Mouse (Mus musculus) hindbrain, embryonic 12.5 days (tissue): ENCODE data around the gene Tmem239. TPM values are rescaled to one million over a fixed set of nuclear protein-coding genes. Genes with fewer than 3 reads are reported as not detected.

Experiments used
- ATAC-seq: fragments of 200-750 bp; cut with Nextera tagmentation; 2 replicates; pipeline ENCODE4 v1.8.0; 2017; ENCODE audit warnings: moderate TSS enrichment; ENCODE audit not compliant: low FRiP score
- H3K27ac ChIP-seq: fragments of 300-500 bp; sonication (generic); 2 replicates; pipeline ENCODE4 v1.5.1; 2016; ENCODE audit warnings: mild to moderate bottlenecking
- H3K27me3 ChIP-seq: fragments of 300-500 bp; sonication (generic); 2 replicates; pipeline ENCODE4 v1.6.1; 2016; ENCODE audit warnings: mild to moderate bottlenecking
- H3K36me3 ChIP-seq: fragments of 300-500 bp; sonication (generic); 2 replicates; pipeline ENCODE4 v1.6.1; 2016; ENCODE audit warnings: mild to moderate bottlenecking
- H3K4me1 ChIP-seq: fragments of 300-500 bp; sonication (generic); 2 replicates; pipeline ENCODE4 v1.6.1; 2016
- H3K4me2 ChIP-seq: fragments of 300-500 bp; sonication (generic); replicated peaks from 2 replicates; pipeline ENCODE4 v1.6.1; 2016; ENCODE audit warnings: mild to moderate bottlenecking
- H3K4me3 ChIP-seq: fragments of 300-500 bp; sonication (generic); 2 replicates; pipeline ENCODE4 v1.5.1; 2016; ENCODE audit warnings: mild to moderate bottlenecking
- H3K9ac ChIP-seq: fragments of 300-500 bp; sonication (generic); 2 replicates; pipeline ENCODE4 v1.6.1; 2016; ENCODE audit warnings: mild to moderate bottlenecking, moderate library complexity
- H3K9me3 ChIP-seq: fragments of 300-500 bp; sonication (generic); replicated peaks from 2 replicates; pipeline ENCODE4 v1.6.1; 2016; ENCODE audit warnings: mild to moderate bottlenecking
- WGBS: fragments of 180-500 bp; shearing (Covaris S2); methylation state at CpG from one replicate; pipeline ENCODE4 v1.1.7; 2016; 5-methylcytosine and 5-hydroxymethylcytosine counted together
- polyA plus RNA-seq: library from polyadenylated mRNA; unstranded; fragments of >200 nt; fragmentation: Nextera tagmentation; extraction: Ambion mirVana; gene quantifications from 2 replicates; pipeline ENCODE4 v1.2.1, GENCODE M21; 2016

The Tmem239 gene
- polyA plus RNA-seq, 1 experiment from 2014 or later: not detected

DNA sequence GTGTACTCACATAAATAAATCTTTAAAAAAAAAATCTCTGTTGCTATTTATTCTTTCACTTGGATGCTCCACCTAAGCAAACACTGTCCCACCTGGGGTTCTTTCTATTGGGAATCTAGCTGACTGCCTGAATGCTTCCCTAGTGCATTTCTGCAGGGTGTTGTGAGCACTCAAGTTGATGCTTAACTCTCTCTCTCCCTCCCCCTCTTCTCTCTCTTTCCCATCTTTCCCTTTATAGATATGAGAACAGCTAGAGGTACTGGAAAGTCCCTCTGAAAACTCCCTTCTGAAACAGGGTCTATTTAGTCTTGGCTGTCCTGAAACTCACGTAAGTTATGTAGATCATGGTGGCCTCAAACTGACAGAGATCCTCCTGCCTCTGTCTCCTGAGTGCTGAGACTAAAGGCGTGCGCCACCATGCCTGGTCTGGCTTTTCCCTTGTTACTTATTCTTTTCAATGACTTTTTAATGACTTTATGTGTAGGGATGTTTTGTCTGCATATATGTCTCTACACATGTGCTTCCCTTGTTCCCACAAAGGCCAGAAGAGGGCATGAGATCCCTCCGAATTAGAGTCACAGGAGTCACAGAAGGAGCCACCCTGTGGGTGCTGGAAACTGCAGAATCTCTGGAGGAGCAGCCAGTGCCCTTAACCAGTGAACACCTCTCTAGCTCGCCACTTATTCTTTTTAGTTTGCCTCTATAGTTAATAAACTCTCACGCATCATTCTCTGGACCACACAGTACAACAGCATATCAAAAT lies 8.0 kb downstream of the Tmem239 start:
- no peak overlapping the region for H3K27ac ChIP-seq
- H3K4me3 ChIP-seq: no peak overlapping the region
- H3K36me3 ChIP-seq: peaks cover 7% of the 10 kb centered on the region
- peaks cover 5% of the 10 kb centered on the region for H3K4me1 ChIP-seq
- H3K9me3 ChIP-seq: no peaks in the 10 kb centered on the region
- H3K27me3 ChIP-seq: no peaks in the 10 kb centered on the region
- no peak for ATAC-seq
- 78% methylated on average over 6 of the region's 6 CpGs for WGBS
- H3K9ac ChIP-seq: no peak overlapping the region
- H3K4me2 ChIP-seq: no peak overlapping the region

DNA sequence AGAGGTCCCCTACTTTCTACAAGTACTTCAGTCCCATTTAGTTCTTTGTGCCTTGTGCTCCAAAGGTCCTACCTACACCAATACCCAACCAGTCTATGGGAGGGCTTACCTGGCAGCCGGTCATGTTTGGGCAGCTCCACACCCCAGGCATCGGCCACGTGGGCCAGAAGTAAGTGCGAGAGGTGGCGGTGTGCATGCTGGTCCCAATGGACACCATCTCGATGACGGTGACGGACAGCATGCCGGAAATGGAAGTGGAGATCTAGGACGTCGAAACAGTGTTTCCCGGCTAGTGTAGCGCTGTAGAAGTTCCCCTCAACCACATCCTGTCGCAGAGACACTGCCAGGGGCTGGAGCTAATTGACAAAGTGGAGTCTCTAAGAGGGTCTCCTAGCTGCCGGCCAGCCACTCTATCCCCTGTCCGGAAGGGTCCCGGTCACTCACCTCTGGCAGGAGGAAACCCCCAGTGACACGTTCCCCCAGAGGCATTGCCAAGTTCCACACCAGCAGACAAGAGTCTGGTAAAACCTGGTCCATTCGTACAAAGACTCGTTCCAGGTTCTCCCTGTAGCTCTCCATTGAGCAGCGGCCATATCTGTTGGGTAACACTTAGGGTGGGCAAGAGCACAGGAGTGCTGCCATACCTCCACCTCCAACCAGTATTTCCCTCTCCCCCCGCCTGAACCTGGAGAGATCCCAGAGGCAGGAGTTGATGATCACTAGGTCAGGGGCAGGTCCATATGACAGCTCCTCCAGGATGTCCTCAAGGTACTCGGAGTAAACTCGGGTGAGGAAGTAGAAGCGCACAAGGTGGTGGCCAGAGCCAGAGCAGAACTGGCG lies 15.7 kb downstream of the Tmem239 start:
- Histone ChIP-seq H3K9ac (no peak overlapping the region), H3K27me3 (no peaks in the 10 kb centered on the region), H3K9me3 (no peaks in the 10 kb centered on the region), H3K27ac (no peak overlapping the region), H3K36me3 (peaks cover 7% of the 10 kb centered on the region), H3K4me2 (no peak overlapping the region), H3K4me1 (peaks cover 18% of the 10 kb centered on the region), H3K4me3 (no peak overlapping the region)
- WGBS: 95% methylated on average over 26 of the region's 26 CpGs
- ATAC-seq: no peak

DNA sequence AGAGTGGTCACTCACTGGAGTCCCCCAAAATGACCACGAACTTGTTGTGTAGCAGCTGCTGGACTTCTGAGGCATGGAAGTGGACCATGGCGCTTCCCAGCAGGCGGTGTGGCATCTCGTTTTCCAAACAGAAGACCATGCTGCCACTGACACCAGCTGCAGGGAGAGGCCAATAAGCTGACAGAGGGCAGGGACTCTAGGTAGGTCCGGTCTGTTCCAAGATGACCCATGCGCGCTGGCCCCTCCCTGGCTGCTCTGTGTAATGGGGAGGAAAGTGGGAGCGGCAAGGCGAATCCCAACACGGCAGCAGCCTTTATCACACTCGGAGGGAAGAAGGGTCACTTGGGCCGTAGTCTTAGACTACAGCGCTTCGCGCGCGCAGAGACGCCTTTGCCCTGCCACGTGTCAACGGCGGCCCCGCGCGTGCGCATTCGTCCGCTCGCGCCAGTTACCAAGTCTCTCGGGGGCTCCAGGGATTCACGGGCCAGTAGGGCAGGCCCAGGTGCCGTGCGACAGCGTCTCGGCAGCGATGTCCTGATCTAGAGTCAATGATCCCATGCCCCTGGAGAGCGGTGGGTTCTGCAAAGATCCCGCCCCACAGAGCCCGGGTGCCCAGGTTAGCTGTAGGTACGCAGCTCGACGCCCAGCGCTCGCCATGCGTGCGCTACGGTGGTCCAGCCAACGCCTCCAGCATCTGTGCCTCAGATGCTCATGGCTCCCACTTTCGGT lies 17.3 kb downstream of the Tmem239 start:
- Histone ChIP-seq H3K27me3 (no peaks in the 10 kb centered on the region), H3K4me3 (peak overlapping the region; percentile 67), H3K27ac (peak overlapping the region; percentile 90), H3K9me3 (no peaks in the 10 kb centered on the region), H3K4me2 (peak overlapping the region; percentile 62), H3K36me3 (peaks cover 7% of the 10 kb centered on the region), H3K9ac (peak overlapping the region; percentile 83), H3K4me1 (peaks cover 18% of the 10 kb centered on the region)
- peak; percentile 75 for ATAC-seq
- WGBS: 14% methylated on average over 49 of the region's 49 CpGs

GRCm38 (mm10) chr2:130424126-130424853 lies 18.0 kb downstream of the Tmem239 start, which contains the start of the genes Vps16 and Pced1a:
Gene Vps16 (plus strand): TSS chr2:130424339.
Gene Pced1a (minus strand): TSS chr2:130424701.
- 1% methylated on average over 58 of the region's 58 CpGs for WGBS
- peak; percentile 96 for ATAC-seq
- H3K27me3 ChIP-seq: no peaks in the 10 kb centered on the region

DNA sequence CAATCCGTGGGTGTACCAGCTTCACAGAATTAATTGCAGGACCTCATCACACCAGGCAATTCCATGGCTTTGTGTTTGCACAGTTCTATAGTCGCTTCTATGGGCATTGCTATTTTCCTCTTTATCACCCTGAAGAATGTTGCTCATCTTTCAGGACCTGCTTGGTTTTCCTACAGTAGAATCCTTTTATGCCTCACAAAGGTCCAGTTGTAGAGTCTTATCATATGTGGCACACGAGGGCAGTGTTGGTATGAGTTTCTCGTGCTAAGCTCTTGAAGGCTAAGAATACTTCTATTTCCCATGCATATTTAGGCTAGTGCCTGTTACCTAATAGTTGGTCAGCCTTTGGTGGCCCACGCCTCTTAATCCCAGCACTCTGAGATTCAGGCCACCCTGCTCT lies 18.8 kb downstream of the Tmem239 start:
- H3K9me3 ChIP-seq: no peaks in the 10 kb centered on the region
- H3K27me3 ChIP-seq: no peaks in the 10 kb centered on the region
- peak overlapping the region; percentile 62 for H3K4me2 ChIP-seq
- peaks cover 18% of the 10 kb centered on the region for H3K4me1 ChIP-seq
- H3K9ac ChIP-seq: peak overlapping the region; percentile 83
- H3K4me3 ChIP-seq: peak overlapping the region; percentile 67
- ATAC-seq: no peak
- H3K36me3 ChIP-seq: no peaks in the 10 kb centered on the region
- WGBS: 51% methylated on average over 5 of the region's 5 CpGs
- H3K27ac ChIP-seq: no peak overlapping the region

More at GRCm38 (mm10) chr2:130424126-130424853, 18.0 kb downstream of the Tmem239 start, which contains the start of the genes Vps16 and Pced1a:
- peak within 1 kb of the TSS; percentile 67 for H3K4me3 ChIP-seq
- H3K27ac ChIP-seq: peak within 1 kb of the TSS; percentile 90
- H3K9ac ChIP-seq: peak within 1 kb of the TSS; percentile 83
- H3K4me1 ChIP-seq: peaks cover 18% of the 10 kb centered on the region
- H3K4me2 ChIP-seq: peak within 1 kb of the TSS; percentile 62
- H3K9me3 ChIP-seq: no peaks in the 10 kb centered on the region
- no peaks in the 10 kb centered on the region for H3K36me3 ChIP-seq

- Histone ChIP-seq H3K9me3 (no peaks in the 10 kb centered on the region), H3K27me3 (no peaks in the 10 kb centered on the region), H3K9ac (no peak overlapping the region), H3K4me1 (peaks cover 7% of the 10 kb centered on the region), H3K4me2 (no peak overlapping the region), H3K4me3 (no peak overlapping the region), H3K27ac (no peak overlapping the region), H3K36me3 (peaks cover 6% of the 10 kb centered on the region; the same call in 1 of the 2 replicates)
- ATAC-seq: no peak
- WGBS: 67% methylated on average over 2 of the region's 2 CpGs
Measured at GRCm38 (mm10) chr2:130429851-130430250, 23.6 kb downstream of the Tmem239 start.

DNA sequence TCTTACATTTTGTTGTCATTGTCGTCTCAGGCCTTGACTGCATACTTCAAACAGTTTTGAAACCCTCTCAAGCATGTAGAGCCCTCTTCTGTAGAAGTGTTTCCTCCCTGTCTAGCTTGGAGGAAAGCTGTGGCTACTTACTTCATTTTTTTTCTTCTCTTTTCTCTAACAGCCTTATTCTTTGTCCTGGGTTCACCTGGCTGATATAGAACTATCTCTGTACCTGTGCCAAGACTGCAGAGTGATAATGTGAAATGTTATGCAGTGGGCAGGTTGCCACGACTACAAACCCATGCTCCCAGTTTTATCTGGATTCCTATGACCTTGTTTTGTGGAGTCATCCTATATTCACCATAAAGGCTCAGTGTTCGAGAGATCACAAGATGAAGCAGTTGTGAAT lies 24.2 kb downstream of the Tmem239 start:
- no peaks in the 10 kb centered on the region for H3K9me3 ChIP-seq
- H3K27me3 ChIP-seq: no peaks in the 10 kb centered on the region
- no peak overlapping the region for H3K9ac ChIP-seq
- peaks cover under 1% of the 10 kb centered on the region for H3K4me1 ChIP-seq
- ATAC-seq: no peak
- H3K4me3 ChIP-seq: no peak overlapping the region
- H3K4me2 ChIP-seq: no peak overlapping the region
- WGBS: 90% methylated on average over 3 of the region's 3 CpGs
- H3K36me3 ChIP-seq: peaks cover 6% of the 10 kb centered on the region; the same call in 1 of the 2 replicates
- H3K27ac ChIP-seq: no peak overlapping the region

DNA sequence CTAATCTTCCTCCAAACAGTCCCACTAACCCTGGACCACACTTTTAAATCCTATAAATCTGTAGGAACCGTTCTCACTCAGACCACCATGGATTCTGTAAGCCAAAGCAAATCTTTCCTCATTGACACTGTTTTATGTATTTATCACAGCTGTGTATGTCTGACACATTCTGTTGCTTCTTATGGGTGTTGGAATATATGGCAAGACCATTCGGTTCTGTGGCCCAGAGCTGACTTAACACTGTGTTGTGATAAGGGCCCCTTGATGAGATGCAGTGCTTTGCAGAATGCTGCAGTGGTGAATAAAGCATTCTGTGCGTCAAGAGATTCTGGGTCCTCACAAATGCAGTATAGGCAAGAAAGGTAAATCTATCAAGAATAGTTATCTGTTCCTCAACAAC lies 25.9 kb downstream of the Tmem239 start:
- ATAC-seq: no peak
- Histone ChIP-seq H3K4me2 (no peak overlapping the region), H3K4me3 (no peak overlapping the region), H3K36me3 (peaks cover 9% of the 10 kb centered on the region; the same call in 1 of the 2 replicates), H3K9me3 (no peaks in the 10 kb centered on the region), H3K4me1 (no peaks in the 10 kb centered on the region), H3K9ac (no peak overlapping the region), H3K27me3 (no peaks in the 10 kb centered on the region), H3K27ac (no peak overlapping the region)
- WGBS: 90% methylated on average over 3 of the region's 3 CpGs

GRCm38 (mm10) chr2:130433152-130433551 lies 26.9 kb downstream of the Tmem239 start:
- no peak for ATAC-seq
- no peaks in the 10 kb centered on the region for H3K4me1 ChIP-seq
- H3K9me3 ChIP-seq: no peaks in the 10 kb centered on the region
- no peak overlapping the region for H3K4me2 ChIP-seq
- 26% methylated on average over 4 of the region's 4 CpGs for WGBS
- no peak overlapping the region for H3K9ac ChIP-seq
- H3K36me3 ChIP-seq: peaks cover 17% of the 10 kb centered on the region
- no peak overlapping the region for H3K4me3 ChIP-seq
- H3K27ac ChIP-seq: no peak overlapping the region
- no peaks in the 10 kb centered on the region for H3K27me3 ChIP-seq

DNA sequence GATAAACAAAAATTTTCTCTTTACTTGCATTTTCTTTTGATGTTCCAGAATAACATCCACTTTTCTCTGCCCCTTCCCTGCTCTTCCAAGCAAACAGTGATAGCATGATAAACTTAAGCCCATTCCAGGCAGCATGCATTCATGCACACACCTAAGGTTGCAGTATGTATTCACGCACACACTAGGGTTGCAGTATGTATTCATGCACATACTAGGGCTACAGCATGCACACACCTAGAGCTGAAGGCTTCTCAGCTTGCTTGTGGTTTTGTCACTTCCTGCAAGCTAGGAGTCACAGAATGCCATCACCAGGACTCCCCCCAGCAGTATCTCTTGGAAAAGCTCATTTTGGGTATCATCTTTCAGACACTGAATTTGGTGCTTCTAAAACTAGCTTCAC lies 30.5 kb downstream of the Tmem239 start:
- H3K27me3 ChIP-seq: no peaks in the 10 kb centered on the region
- H3K4me1 ChIP-seq: no peaks in the 10 kb centered on the region
- H3K4me3 ChIP-seq: no peak overlapping the region
- no peak overlapping the region for H3K27ac ChIP-seq
- ATAC-seq: no peak
- no peaks in the 10 kb centered on the region for H3K9me3 ChIP-seq
- H3K9ac ChIP-seq: no peak overlapping the region
- peaks cover 51% of the 10 kb centered on the region for H3K36me3 ChIP-seq
- no peak overlapping the region for H3K4me2 ChIP-seq
- WGBS: 95% methylated on average over 1 of the region's 1 CpGs

GRCm38 (mm10) chr2:130438861-130439260 lies 32.6 kb downstream of the Tmem239 start:
- ATAC-seq: no peak
- H3K9me3 ChIP-seq: no peaks in the 10 kb centered on the region
- no peaks in the 10 kb centered on the region for H3K27me3 ChIP-seq
- peaks cover 68% of the 10 kb centered on the region for H3K36me3 ChIP-seq
- no peak overlapping the region for H3K9ac ChIP-seq
- H3K4me3 ChIP-seq: no peak overlapping the region
- WGBS: 91% methylated on average over 3 of the region's 3 CpGs
- H3K4me2 ChIP-seq: no peak overlapping the region
- no peak overlapping the region for H3K27ac ChIP-seq
- no peaks in the 10 kb centered on the region for H3K4me1 ChIP-seq
